Mouse (Mus musculus) heart, postnatal 14 days (tissue): Measurements from ENCODE around the gene Prrc2a. TPM values are rescaled to one million over a fixed set of nuclear protein-coding genes. Genes with fewer than 3 reads are reported as not detected.
"Not testable (repeated sequence)": the region's sequence is repeated elsewhere in the genome, so short reads cannot be mapped to it uniquely, and the experiment has no call there.

ENCODE experiments used
- DNase-seq, 2 experiments: peaks; one replicate each; pipeline ENCODE4 v3.0.0; 2021 to 2022
- intact Hi-C: fragments of 180-260 bp; cut with DNase I; formaldehyde crosslinking; loops from one replicate; pipeline ENCODE4 v1.15.1; 2025
- total RNA-seq, 2 experiments: library from RNA; stranded (reverse); gene quantifications; 2 replicates each; pipeline ENCODE4 v1.2.3; 2021

Gene Prrc2a
- total RNA-seq, 2 experiments from 2014 or later = 148 to 174 TPM

DNA sequence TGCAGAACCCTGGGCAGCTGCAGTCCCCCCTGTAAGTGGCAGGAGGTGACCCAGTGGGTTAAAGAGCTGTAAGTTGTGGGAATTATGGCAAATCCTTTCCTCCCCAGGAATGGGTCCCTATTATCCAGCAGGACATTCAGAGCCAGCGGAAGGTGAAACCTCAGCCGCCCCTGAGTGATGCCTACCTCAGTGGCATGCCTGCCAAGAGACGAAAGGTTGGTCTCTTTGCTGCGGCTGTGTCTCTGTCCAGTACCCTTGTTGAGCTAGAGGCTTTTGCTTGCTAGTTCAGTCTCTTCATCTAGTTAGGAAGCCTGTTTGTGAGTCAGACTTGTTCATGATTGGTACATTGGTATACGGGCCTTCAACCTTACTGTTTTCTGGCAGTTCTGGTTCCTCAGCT lies 18.6 kb downstream of the Prrc2a start:
- no peak for DNase-seq
- intact Hi-C loops = no loop called here

DNA sequence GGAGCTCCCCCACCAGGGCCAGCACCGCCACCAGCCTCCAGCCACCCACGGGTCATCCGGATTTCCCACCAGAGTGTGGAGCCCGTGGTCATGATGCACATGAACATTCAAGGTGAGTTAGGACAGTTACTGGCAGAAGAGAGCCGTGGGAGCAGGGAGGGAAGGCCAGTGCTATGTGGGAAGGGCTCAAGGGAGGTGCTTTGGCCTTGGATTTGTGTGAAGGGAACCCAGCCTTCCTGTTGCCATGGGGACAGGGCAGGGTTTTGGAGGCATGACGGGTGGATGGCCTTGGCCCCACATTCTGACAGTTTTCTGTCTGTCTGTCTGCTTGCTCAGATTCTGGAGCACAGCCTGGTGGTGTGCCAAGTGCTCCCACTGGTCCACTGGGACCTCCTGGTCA lies 22.7 kb downstream of the Prrc2a start:
- DNase-seq = no peak
- intact Hi-C loops = loop anchor here (2.0 kb wide), 1 partner anchor 15 kb away; no protein-coding TSS in a partner anchor

DNA sequence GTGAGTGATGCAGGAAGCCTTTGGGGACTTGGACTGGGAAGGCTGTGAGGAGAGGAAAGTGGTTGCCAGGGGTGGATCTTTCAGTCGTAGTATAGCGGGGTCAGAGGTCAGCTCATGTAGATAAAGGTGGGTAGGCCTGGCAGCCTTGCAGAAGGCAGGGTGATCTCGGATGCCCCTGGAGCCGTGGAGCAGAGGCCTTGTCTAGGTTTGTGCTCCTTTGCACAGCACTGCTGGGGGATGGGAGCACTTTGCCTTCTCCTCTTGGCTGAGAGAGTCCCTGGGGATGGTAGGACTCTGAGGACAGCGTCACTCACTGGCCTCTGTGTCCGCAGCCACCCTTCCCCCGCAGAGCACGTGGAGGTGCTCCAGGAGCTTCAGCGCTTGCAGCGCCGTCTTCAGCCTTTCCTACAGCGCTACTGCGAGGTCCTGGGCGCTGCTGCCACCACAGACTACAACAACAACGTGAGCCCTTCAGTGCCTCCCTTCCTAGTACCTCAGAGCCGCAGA lies 24.2 kb downstream of the Prrc2a start:
- no peak for DNase-seq

DNA sequence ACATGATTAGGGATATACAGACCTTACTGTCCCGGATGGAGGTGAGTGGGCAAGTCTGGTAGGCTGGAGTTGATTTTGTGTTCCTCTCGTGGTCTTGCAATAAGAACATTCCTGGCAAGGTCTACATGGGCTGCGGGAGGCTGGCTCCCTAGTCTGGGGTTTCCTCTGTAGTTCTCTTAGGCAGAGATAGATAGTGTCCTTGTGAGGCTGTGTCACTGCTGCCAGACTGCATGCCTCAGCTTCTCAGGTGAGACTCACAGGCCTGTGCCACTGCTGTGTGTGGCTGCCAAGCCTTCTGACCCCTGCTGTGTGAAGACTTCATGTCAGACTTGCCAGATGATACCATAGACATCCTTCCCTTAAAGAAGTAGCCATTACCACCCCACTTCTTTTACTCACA lies 25.4 kb downstream of the Prrc2a start:
- intact Hi-C loops = no loop called here
- no peak for DNase-seq

More for the DNA sequence above, 24.2 kb downstream of the Prrc2a start:
- intact Hi-C loops = no loop called here

DNA sequence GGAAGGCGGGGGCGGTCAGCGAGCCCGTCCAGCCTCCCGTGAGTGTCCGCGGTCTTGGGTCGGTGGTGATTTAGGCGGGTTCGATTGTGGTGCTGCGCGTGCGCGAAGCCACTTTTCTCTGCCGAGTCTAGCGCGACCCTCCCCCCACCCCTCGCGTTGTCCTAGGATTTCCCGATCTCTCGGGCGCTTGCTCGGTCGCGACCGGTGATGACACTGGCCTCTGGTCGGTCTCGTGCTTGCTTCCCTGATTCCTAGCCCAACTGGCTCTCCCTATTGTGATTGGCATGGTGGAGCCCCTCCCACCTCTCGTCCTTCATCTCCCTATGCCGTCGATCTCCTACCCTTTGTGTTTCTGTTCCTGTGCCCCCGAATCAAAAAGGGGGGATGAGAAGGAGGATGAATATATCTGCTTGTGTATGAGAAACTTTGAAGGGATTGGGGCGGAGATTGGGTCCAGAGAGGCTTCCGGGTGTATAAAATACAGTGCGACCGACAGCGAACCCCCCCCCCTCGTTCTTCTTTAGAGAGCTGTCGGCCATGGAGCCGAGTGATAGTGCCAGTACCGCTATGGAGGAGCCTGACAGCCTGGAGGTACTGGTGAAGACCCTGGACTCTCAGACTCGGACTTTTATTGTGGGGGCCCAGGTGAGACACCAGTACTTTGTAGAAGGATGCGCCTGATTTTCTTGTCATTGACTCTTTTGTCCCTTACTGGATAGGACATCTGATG lies 28.9 kb downstream of the Prrc2a start:
- no peak for DNase-seq
- intact Hi-C loops = loop anchor here (1.0 kb wide), 1 partner anchor 28 kb away; no protein-coding TSS in a partner anchor

DNA sequence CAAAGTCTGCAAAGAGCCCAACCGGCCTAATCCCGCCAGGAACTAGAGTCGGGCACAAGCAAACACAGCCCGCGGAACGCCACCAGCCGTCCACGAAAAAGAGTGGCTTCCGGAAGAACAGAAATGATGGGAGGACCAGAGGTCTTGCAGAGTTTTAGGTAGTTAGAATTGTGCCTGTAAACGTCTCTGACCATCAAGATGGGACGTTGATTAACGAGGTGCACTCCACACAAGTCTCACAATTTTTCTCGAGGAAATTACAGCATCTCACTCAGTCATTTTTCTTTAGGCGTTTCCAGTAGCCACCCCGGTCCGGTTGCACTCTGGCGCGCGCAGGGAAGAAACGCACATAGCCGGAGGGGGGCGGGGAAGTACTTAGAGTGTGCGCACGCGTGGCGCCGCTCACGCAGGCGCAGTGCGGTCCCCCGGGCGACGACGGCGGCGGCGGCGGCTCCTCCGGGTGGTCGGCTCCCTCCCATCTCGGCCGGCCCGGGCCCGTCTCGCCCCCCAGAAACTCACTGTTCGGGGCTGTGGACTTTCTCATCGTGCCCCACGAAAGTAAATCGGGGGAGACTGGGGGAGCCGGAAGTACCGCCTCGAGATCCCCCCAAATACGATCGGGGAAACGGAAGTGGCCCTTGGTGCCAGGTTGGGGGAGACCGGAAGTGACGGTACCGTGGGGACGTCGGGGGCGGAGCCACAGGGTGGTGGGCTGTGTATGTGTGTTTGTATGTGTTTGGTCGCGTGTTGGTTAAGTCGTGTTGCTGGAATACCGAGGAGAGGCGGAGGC lies 29.7 kb downstream of the Prrc2a start, which contains the start of gene Bag6:
Gene Bag6 (plus strand): TSS at position 378 of the 790 bp plus-strand sequence.
- intact Hi-C loops = no loop called here
- peak; percentile 96 for DNase-seq

DNA sequence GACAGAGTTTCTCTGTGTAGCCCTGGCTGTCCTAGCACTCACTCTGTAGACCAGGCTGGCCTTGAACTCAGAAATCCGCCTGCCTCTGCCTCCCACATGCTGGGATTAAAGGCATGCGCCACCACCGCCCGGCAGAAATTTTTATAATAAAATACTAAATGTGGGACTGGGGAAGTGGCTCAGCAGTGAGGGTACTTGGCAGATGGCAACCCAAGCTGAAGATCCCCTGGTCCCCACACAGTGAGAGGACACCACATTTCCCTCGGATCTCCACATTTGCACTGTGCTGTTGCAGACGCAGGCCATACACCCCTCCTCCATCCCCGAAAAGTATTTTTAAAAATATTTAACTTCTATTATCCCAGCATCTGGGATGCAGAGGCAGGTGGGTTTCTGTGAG lies 31.2 kb downstream of the Prrc2a start:
- no peak for DNase-seq
- intact Hi-C loops = no loop called here

DNA sequence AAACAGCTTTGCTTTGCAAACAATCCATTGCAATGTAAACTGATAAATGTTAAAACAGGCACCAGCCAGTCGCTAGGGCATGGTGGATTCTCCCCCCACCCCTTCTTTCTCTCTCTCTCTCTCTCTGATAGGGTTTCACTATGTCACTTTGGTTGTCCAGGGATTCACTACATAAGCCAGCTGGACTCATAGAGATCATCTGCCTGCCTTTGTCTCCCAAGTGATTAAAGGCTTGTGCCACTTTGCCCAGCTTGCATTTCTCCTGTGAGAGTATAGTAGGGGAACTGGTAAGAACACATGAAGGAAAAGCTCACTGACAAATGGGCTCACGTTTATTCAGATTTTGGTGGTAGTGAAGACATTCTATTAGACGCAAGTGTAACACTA lies 32.5 kb downstream of the Prrc2a start:
- intact Hi-C loops = no loop called here
- no peak for DNase-seq

DNA sequence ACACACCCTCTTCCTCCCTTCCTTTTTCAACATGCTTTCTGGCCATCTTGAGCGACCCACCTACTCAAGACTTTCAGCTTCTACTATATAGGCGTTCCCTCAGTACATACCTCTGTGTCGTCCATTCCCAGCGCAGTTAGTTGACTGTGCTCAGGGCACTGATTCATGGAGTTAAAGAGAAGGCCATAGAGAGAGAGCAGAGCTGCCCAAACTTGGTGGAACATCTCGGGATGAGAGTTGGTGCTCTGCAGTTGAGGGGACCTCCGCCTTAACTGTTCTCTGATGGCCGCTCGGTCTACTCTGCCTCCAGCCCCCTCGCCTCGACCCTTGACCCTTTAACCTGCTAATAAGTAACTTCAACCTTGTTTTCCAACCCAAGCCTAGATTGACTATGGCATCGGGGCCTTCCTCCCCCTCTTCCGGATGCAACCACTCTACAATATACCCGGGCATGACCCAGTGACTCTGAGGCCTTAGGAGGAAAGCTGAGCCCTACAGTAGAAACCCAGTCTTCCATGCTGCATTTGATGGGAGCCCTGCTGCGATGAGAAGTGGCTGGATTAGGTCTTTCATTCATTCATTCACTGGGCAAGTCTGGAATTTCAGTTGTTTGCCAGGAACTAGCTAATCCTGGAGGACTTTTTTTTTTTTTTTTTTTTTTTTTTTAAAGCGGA lies 33.1 kb downstream of the Prrc2a start, which contains the start of gene Apom:
Gene Apom (minus strand): TSS at position 551 of the 674 bp plus-strand sequence.
- DNase-seq = no peak
- intact Hi-C loops = no loop called here

DNA sequence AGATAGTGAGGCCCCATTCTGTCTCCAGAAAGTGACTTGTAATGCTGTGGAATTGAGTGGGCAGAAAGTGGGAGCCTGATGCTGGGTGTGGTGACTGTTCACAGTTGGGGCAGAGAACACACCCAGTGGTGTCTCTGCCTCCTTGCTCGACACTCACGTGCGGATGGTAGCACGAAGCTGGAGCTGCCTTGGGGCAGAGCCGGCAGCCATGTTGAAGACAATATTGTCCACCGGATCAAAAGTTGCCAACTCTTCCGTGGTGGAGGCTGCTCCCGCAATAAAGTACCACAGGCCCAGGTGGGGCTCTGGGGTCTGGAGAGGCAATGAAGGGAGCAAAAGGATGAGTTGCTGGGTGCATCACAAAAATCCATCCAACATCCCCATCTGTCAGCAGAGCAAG lies 33.7 kb downstream of the Prrc2a start:
- intact Hi-C loops = no loop called here

DNA sequence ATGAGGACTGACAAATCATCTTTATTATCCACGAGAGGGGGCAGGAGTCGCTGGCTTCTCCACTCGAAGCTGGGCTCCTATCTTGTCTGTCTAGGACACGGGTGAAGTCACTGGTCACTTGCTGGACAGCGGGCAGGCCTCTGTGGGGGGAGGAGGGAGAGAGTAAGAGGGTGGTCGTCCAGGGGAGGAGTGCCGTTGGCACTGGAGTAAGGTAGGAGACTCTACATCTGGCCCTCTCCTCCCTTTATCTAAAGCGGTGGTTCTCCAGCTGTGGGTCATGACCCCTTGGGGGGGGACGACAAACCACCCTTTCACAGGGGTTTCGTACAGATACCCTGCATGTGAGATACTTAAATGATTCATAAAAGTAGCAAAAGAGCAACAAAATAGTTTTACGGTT lies 35.7 kb downstream of the Prrc2a start:
- no peak for DNase-seq
- intact Hi-C loops = loop anchor here (5.0 kb wide), 2 partner anchors 33 to 103 kb away; partner anchors contain the start of genes Atp6v1g2 and Prrc2a

More for the DNA sequence above, 33.7 kb downstream of the Prrc2a start:
- no peak for DNase-seq

DNA sequence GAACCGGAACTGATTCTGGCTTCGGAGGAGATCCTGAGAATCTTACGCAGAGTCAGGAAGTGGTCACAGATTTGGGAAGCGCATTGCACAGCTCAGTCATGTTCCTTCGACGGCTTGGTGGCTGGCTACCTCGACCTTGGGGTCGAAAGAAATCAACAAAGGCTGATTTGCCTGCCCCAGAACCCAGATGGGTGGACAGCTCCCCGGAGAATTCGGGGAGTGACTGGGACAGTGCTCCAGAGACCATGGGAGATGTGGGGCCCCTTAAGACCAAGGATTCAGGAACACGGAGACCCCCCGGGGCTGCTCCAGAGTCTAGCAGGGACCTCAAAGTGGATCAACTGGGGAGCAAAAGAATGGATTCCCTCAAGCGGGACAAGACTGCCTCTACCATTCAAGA lies 37.7 kb downstream of the Prrc2a start:
- intact Hi-C loops = loop anchor here (5.0 kb wide), 2 partner anchors 35 to 105 kb away; partner anchors contain the start of genes Atp6v1g2 and Prrc2a
- DNase-seq = no peak

DNA sequence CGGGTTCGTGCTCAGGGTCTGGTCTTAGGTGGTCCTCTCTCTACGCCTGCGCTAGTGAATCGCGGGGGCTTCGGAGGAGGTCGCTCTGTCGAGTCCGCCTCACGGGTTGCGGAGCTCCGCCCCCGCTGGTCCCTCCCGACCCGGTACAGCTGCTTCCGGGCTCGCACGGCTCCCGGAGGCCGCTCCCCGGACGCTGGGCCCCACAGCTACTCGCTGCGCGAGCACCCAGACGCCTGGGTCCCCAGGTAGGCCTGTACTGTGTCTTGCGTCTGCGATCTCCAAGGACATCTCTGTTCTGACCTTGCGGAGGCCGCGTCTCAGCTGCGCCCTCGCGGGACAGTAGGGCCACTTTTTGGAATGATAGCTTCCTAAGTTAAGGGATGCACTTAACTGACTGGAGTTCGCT lies 38.5 kb downstream of the Prrc2a start, which contains the start of gene D17H6S53E:
Gene D17H6S53E (plus strand): TSS at position 168 of the 406 bp plus-strand sequence.
- intact Hi-C loops = loop anchor here (5.0 kb wide), 2 partner anchors 36 to 106 kb away; partner anchors contain the start of genes Atp6v1g2 and Prrc2a
- peak; percentile 80 to 83 for DNase-seq

DNA sequence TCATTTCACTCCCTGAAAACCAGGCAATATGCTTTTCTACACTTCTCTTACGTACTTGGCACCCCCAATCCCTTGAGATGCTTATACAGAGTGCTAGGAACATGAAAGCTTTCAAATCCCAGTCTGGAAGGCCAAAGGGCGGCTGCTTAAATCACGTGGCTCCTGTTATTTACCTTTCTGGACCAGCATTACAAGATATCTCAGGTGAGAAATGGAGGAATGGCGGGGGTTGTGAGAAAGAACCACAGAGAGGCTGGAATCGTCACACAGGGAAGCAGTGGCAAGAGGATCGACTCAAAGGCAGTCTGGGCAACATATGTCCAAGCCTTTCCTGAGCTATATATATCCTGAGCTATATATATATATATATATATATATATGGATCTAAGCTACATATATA lies 39.1 kb downstream of the Prrc2a start:
- DNase-seq = no peak
- intact Hi-C loops = loop anchor here (5.0 kb wide), 2 partner anchors 37 to 107 kb away; partner anchors contain the start of genes Atp6v1g2 and Prrc2a

DNA sequence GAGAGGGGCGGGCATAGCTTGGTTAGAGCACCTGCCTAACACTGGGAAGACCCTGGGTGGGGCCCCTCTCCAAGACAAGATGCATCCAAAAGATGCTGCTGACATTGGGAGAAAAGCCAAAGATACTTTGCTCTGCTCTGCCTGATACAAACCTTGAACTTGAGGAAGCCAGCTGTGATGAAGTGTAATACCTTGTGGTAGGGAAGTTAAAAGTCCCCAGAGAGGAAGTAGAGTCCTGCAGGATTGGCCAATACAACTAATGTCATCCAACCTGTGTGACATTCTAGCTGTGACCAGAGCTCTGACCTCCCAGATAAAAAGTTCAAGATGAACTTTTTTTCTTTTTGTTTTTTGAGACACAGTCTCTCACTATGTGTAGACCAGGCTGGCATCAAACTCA lies 39.6 kb downstream of the Prrc2a start:
- DNase-seq = no peak
- intact Hi-C loops = loop anchor here (5.0 kb wide), 2 partner anchors 37 to 107 kb away; partner anchors contain the start of genes Atp6v1g2 and Prrc2a

DNA sequence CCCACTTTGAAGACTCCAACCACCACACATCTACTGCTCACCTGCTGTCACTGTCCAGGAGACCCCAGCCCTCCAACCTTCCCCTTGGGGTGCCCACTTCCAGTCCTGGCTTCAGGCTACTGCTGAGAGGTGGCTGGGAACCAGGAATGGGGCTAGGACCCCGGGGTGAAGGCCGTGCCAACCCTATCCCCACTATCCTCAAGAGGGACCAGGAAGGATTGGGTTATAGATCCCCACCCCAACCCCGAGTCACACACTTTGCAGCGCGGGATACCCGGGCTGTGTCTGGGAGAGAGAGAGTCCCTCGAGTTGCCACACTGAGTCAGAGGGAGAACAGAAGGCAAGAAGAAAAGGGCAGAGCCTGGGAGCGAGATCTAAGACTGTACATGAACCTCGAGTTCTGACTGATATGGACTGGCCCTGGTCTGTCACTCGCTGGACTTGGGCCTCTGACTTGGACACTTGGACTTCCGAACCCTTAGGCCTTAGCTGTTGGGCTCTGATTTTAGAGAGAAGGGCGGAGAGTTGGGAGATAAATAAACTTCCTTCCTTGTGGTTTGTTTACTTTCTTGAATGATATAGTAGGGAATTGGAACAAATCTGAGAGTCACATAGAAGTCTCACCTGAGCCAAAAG lies 40.3 kb downstream of the Prrc2a start:
- intact Hi-C loops, DNase-seq: not testable (repeated sequence)

DNA sequence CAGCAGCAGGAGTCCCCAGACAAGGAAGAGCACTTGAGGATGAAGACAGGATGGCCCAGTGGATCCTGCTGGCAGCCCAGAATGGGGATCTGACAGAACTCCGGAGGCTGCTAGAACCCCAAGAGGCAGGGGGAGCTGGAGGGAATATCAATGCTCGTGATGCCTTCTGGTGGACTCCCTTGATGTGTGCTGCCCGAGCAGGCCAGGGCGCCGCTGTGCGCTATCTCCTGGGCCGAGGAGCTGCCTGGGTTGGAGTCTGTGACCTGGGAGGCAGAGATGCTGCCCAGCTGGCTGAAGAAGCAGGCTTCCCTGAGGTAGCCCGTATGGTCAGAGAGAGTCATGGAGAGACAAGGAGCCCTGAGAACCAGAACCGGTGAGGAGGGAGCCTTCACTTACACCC lies 41.4 kb downstream of the Prrc2a start:
- intact Hi-C loops, DNase-seq: not testable (repeated sequence)

DNA sequence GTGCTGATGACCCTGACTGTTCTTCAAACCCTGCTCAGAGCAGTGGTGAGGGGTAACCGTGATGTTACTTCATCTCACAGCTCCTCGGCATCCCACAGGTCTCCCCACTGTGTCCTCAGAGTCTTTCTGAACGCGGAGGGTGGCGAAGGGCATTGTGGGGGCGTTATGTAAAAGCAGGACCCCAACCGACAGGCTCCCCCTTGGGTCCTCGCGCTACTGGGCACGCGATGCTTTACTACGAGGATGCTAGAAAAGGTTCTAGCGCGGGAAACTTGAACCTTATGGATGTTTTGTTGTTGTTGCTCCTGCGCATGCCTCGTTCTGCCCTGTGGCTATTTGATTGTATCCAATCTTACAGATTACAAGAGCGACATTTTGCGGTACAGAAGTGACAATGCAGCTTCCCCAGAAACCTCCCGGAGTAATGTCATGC lies 42.8 kb downstream of the Prrc2a start, which contains the start of gene Csnk2b:
Gene Csnk2b (minus strand): TSS at position 183 of the 433 bp plus-strand sequence.
- intact Hi-C loops = no loop called here
- DNase-seq = peak; percentile 33 to 48

DNA sequence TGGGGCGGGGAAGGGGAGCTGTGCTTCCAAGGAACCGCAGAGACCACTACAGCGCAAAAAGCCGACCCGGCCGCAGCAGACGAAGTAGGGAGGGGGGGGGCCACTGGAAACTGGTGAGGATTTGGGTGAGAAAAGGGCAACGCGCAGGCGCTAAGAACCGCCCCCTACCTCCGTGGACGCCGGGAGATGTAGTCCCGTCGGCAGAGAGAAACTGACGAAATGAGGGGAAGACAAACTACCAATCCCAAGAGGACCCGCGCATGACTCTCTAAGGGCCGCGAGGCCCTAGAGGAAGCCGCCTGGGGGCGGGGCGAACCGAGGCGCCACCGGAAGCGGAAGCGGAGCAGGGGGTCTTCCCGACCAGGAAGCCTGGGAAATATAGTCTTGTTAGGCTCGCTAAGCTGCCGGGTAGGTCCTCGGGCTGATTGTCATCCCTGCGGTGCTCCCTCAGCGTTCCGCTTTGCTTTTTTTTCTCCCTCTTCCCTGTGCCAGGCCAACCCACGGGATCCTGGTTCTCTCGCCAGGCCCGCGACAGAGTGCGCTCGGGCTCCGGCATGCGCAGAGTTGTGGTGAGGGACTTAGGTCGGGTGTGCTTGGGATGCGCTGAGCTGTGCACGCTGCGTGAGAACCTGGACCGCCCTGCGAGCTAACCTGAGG lies 43.4 kb downstream of the Prrc2a start, which contains the start of gene Gpank1:
Gene Gpank1 (plus strand): TSS at position 313 of the 657 bp plus-strand sequence.
- intact Hi-C loops = no loop called here
- peak; percentile 98 to 99 for DNase-seq
